Comparison of ENCODE assay signal across 23 mouse cellular contexts in genomic region chr2:3919893-3920292, GRCm38 (mm10).
A peak's percentile ranks its signal among the peaks of the same experiment; 100 is the strongest.
DNase-seq lines count a peak whose midpoint lies in the region; ATAC-seq and TF ChIP-seq lines count a peak whose summit lies in the region.
"Had no signal": no experiment of that assay in that cellular context is flagged by ENCODE, and none has a peak within 500 bp of the region (broad histone marks: within the 10 kb centered on the region; RNA-seq: fewer than 3 reads in every experiment).

No protein-coding gene starts in this region.

- no peaks in the 10 kb centered on the region for H3K4me1 ChIP-seq in limb, embryonic 14.5 days (ENCODE audit: control insufficient read depth, insufficient read depth, low read length)
- H3K4me1 ChIP-seq in limb, embryonic 10.5 days = no peaks in the 10 kb centered on the region
- H3K4me1 ChIP-seq: embryonic facial prominence, embryonic 15.5 days; heart, embryonic 10.5 days; heart, embryonic 13.5 days; hindbrain, embryonic 15.5 days had no signal

- H3K36me3 ChIP-seq in limb, embryonic 14.5 days (ENCODE audit: control insufficient read depth, insufficient read depth, low read length) = no peaks in the 10 kb centered on the region
- H3K36me3 ChIP-seq in limb, embryonic 10.5 days = no peaks in the 10 kb centered on the region
- H3K36me3 ChIP-seq: embryonic facial prominence, embryonic 15.5 days; heart, embryonic 10.5 days; heart, embryonic 13.5 days; hindbrain, embryonic 15.5 days had no signal

- no peak overlapping the region for H3K4me2 ChIP-seq in limb, embryonic 14.5 days (replicated peaks; ENCODE audit: low read depth, low read length, severe bottlenecking)
- H3K4me2 ChIP-seq: embryonic facial prominence, embryonic 15.5 days; heart, embryonic 13.5 days; hindbrain, embryonic 15.5 days had no signal

- 63% methylated on average over 3 of the region's 3 CpGs for WGBS in limb, embryonic 14.5 days
- WGBS in limb, embryonic 10.5 days = 83% methylated on average over 3 of the region's 3 CpGs

- no peak for ATAC-seq in limb, embryonic 14.5 days (ENCODE audit: low FRiP score, low read depth)
- ATAC-seq: activated CD4-positive, CD25-positive, alpha-beta regulatory T cell, adult 4 months; forebrain, embryonic 16.5 days had no signal

- peak; percentile 55 to 56 for DNase-seq in cerebellum, postnatal 10 days
- no peak for DNase-seq in cerebellum, adult 9-10 months
- peak; percentile 54 for DNase-seq in limb, embryonic 14.5 days (ENCODE audit: low spot score)
- no peak for DNase-seq in limb, embryonic 10.5 days (ENCODE audit: low spot score)
- peak; percentile 7 for DNase-seq in urinary bladder, postnatal 14 days (ENCODE audit: low spot score)
- DNase-seq in urinary bladder, postnatal 36 days (ENCODE audit: low spot score in 2 of 2) = no peak
- DNase-seq: adrenal gland, adult 8-10 months; adrenal gland, postnatal 25 days; cerebellum, adult 18-20 months; cerebellum, adult 9-11 months; cerebellum, postnatal 36 days; embryo, embryonic 11 days; gastrocnemius, postnatal 10 days; gastrocnemius, postnatal 36 days; heart, adult 2 months; heart, postnatal 14 days; heart, postnatal 4 days had no signal

- H3K9ac ChIP-seq in limb, embryonic 14.5 days (ENCODE audit: low read depth, low read length, severe bottlenecking) = no peak overlapping the region
- H3K9ac ChIP-seq: embryonic facial prominence, embryonic 15.5 days; heart, embryonic 13.5 days; hindbrain, embryonic 15.5 days had no signal

- no peaks in the 10 kb centered on the region for H3K27me3 ChIP-seq in limb, embryonic 14.5 days (ENCODE audit: control insufficient read depth, insufficient read depth, low read length)
- H3K27me3 ChIP-seq in limb, embryonic 10.5 days (ENCODE audit: low read depth, poor library complexity, severe bottlenecking) = no peaks in the 10 kb centered on the region
- H3K27me3 ChIP-seq: embryonic facial prominence, embryonic 15.5 days; heart, embryonic 13.5 days; hindbrain, embryonic 15.5 days had no signal

- no peak overlapping the region for H3K4me3 ChIP-seq in limb, embryonic 14.5 days (replicated peaks; ENCODE audit: low read length)
- no peak overlapping the region for H3K4me3 ChIP-seq in limb, embryonic 10.5 days
- H3K4me3 ChIP-seq: embryonic facial prominence, embryonic 15.5 days; heart, adult 2 months; heart, embryonic 10.5 days; heart, embryonic 13.5 days; hindbrain, embryonic 15.5 days had no signal

- no peaks in the 10 kb centered on the region for H3K9me3 ChIP-seq in limb, embryonic 14.5 days (ENCODE audit: control insufficient read depth, low read length)
- no peaks in the 10 kb centered on the region for H3K9me3 ChIP-seq in limb, embryonic 10.5 days (replicated peaks)
- H3K9me3 ChIP-seq: embryonic facial prominence, embryonic 15.5 days; heart, embryonic 10.5 days; heart, embryonic 13.5 days; hindbrain, embryonic 15.5 days had no signal

- TF ChIP-seq POLR2A in limb, embryonic 14.5 days (IDR thresholded peaks at IDR 0.05; ENCODE audit: borderline replicate concordance, extremely low read depth, insufficient read depth, insufficient read length) = no peak

- no peak overlapping the region for H3K27ac ChIP-seq in limb, embryonic 14.5 days (replicated peaks; ENCODE audit: low read depth, low read length)
- H3K27ac ChIP-seq in limb, embryonic 10.5 days = no peak overlapping the region
- H3K27ac ChIP-seq: embryonic facial prominence, embryonic 15.5 days; heart, adult 2 months; heart, embryonic 10.5 days; heart, embryonic 13.5 days; hindbrain, embryonic 15.5 days had no signal

Comparison
In these comparisons a context has a peak if more than half of its experiments do, and no peak if none do; other contexts are left out.
1. DNase-seq: peak in cerebellum, postnatal 10 days (2 of 2), limb, embryonic 14.5 days (single experiment) and urinary bladder, postnatal 14 days (single experiment); none in cerebellum, adult 9-10 months (single experiment), limb, embryonic 10.5 days (single experiment) and urinary bladder, postnatal 36 days (0 of 2).